Mouse (Mus musculus) liver, embryonic 12.5 days (tissue): Measurements from ENCODE around the gene Grb2. TPM values are rescaled to one million over a fixed set of nuclear protein-coding genes. Genes with fewer than 3 reads are reported as not detected.
A peak's percentile ranks its signal among the peaks of the same experiment; 100 is the strongest.

Source experiments
- ATAC-seq: fragments of 200-750 bp; cut with Nextera tagmentation; 2 replicates; pipeline ENCODE4 v1.8.0; 2017; ENCODE audit warnings: moderate number of reproducible peaks, mild to moderate bottlenecking, moderate library complexity
- H3K27ac ChIP-seq: fragments of 300-500 bp; sonication (generic); 2 replicates; pipeline ENCODE4 v1.5.1; 2016; ENCODE audit warnings: mild to moderate bottlenecking
- H3K27me3 ChIP-seq: fragments of 300-500 bp; sonication (generic); replicated peaks from 2 replicates; pipeline ENCODE4 v1.6.1; 2016; ENCODE audit warnings: mild to moderate bottlenecking, moderate library complexity
- H3K36me3 ChIP-seq: fragments of 300-500 bp; sonication (generic); 2 replicates; pipeline ENCODE4 v1.6.1; 2016; ENCODE audit warnings: mild to moderate bottlenecking, moderate library complexity
- H3K4me1 ChIP-seq: fragments of 300-500 bp; sonication (generic); 2 replicates; pipeline ENCODE4 v1.6.1; 2016
- H3K4me2 ChIP-seq: fragments of 300-500 bp; sonication (generic); 2 replicates; pipeline ENCODE4 v1.6.1; 2016; ENCODE audit warnings: mild to moderate bottlenecking, moderate library complexity
- H3K4me3 ChIP-seq: fragments of 300-500 bp; sonication (generic); 2 replicates; pipeline ENCODE4 v1.5.1; 2016; ENCODE audit warnings: mild to moderate bottlenecking, moderate library complexity
- H3K9ac ChIP-seq: fragments of 300-500 bp; sonication (generic); 2 replicates; pipeline ENCODE4 v1.6.1; 2016; ENCODE audit warnings: mild to moderate bottlenecking, moderate library complexity
- H3K9me3 ChIP-seq: fragments of 300-500 bp; sonication (generic); replicated peaks from 2 replicates; pipeline ENCODE4 v1.6.1; 2016; ENCODE audit warnings: mild to moderate bottlenecking, moderate library complexity
- WGBS: fragments of 180-500 bp; shearing (Covaris S2); methylation state at CpG from one replicate; pipeline ENCODE4 v1.1.7; 2016; ENCODE audit not compliant: insufficient replicate concordance; 5-methylcytosine and 5-hydroxymethylcytosine counted together
- polyA plus RNA-seq: library from polyadenylated mRNA; unstranded; fragments of >200 nt; fragmentation: Nextera tagmentation; extraction: Ambion mirVana; gene quantifications from 2 replicates; pipeline ENCODE4 v1.2.1, GENCODE M21; 2016

The Grb2 gene
- polyA plus RNA-seq, 1 experiment from 2014 or later, result 78.6 TPM

- ATAC-seq, result no peak
- H3K4me1 ChIP-seq, result peaks cover 30% of the 10 kb centered on the region
- peaks cover 54% of the 10 kb centered on the region for H3K36me3 ChIP-seq
- H3K9me3 ChIP-seq, result no peaks in the 10 kb centered on the region
- no peak overlapping the region for H3K4me2 ChIP-seq
- H3K9ac ChIP-seq, result no peak overlapping the region
- H3K4me3 ChIP-seq, result no peak overlapping the region
- 80% methylated on average over 3 of the region's 3 CpGs for WGBS
- no peak overlapping the region for H3K27ac ChIP-seq
- no peaks in the 10 kb centered on the region for H3K27me3 ChIP-seq
Measured at GRCm38 (mm10) chr11:115682411-115682810, 26.0 kb downstream of the Grb2 start.

- Histone ChIP-seq H3K4me3 (no peak overlapping the region), H3K27ac (no peak overlapping the region), H3K9me3 (no peaks in the 10 kb centered on the region), H3K9ac (no peak overlapping the region), H3K4me2 (no peak overlapping the region), H3K4me1 (peaks cover 27% of the 10 kb centered on the region), H3K36me3 (peaks cover 55% of the 10 kb centered on the region), H3K27me3 (no peaks in the 10 kb centered on the region)
- ATAC-seq, result no peak
- WGBS, result 79% methylated on average over 9 of the region's 9 CpGs
Measured at GRCm38 (mm10) chr11:115679554-115680238, 28.7 kb downstream of the Grb2 start.

GRCm38 (mm10) chr11:115678861-115679260 is 29.5 kb downstream of the Grb2 start:
- no peak overlapping the region for H3K27ac ChIP-seq
- H3K9me3 ChIP-seq, result no peaks in the 10 kb centered on the region
- H3K4me2 ChIP-seq, result no peak overlapping the region
- H3K4me1 ChIP-seq, result peaks cover 34% of the 10 kb centered on the region
- no peak overlapping the region for H3K9ac ChIP-seq
- peaks cover 48% of the 10 kb centered on the region for H3K36me3 ChIP-seq
- H3K4me3 ChIP-seq, result no peak overlapping the region
- 89% methylated on average over 6 of the region's 6 CpGs for WGBS
- ATAC-seq, result no peak
- no peaks in the 10 kb centered on the region for H3K27me3 ChIP-seq

DNA sequence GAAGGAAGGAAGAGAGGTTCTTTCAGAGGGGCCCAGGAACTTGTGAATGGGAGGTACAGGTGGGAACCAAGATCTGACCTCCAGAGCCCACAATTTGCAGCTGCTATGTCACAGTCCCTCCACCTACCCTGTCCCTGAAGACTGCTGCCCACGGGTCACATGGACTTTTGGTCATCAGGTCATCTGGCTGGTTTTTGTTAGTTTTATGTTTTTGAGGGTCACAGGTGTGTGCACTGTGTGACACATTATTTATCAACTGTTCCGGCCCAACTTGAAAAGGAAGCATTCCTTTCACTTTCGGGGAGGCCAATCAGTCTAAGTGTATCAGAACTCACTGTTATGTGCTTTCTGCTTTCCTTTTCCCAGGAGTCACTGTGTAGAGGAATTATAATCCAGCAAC is 30.9 kb downstream of the Grb2 start:
- Histone ChIP-seq H3K27me3 (no peaks in the 10 kb centered on the region), H3K9ac (no peak overlapping the region), H3K4me3 (no peak overlapping the region), H3K9me3 (no peaks in the 10 kb centered on the region), H3K4me1 (peaks cover 45% of the 10 kb centered on the region), H3K36me3 (peaks cover 35% of the 10 kb centered on the region), H3K27ac (no peak overlapping the region), H3K4me2 (no peak overlapping the region)
- WGBS, result 74% methylated on average over 3 of the region's 3 CpGs
- no peak for ATAC-seq

DNA sequence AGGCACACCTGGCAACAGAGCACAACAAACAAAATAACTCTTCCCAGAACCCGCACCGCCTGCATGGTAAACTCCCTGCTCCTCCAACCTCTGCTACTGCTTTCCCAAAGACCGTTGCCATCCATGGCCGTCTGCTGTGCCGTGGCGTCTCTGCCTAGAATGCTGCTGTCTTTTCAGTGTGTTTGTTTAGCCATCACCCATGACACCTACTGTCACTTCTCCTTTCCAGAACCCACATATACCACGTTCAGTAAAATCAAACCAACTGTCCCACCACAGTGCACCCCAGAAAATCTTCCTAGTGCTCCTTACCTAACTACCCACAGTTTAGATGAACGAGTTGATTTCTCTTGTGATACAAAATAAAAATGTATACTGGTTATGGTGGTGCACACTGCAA is 31.7 kb downstream of the Grb2 start:
- no peak overlapping the region for H3K4me3 ChIP-seq
- no peaks in the 10 kb centered on the region for H3K9me3 ChIP-seq
- peaks cover 51% of the 10 kb centered on the region for H3K4me1 ChIP-seq
- no peak overlapping the region for H3K4me2 ChIP-seq
- no peak overlapping the region for H3K9ac ChIP-seq
- H3K27me3 ChIP-seq, result no peaks in the 10 kb centered on the region
- no peak for ATAC-seq
- no peak overlapping the region for H3K27ac ChIP-seq
- 75% methylated on average over 8 of the region's 8 CpGs for WGBS
- H3K36me3 ChIP-seq, result peaks cover 28% of the 10 kb centered on the region

- whole genome bisulfite sequencing, result 41% methylated on average over 9 of the region's 9 CpGs
- Histone ChIP-seq H3K4me3 (no peak overlapping the region), H3K36me3 (peaks cover 17% of the 10 kb centered on the region), H3K4me1 (peaks cover 73% of the 10 kb centered on the region), H3K27ac (0 out of 2 replicates have a peak overlapping the region, but pooled peaks have one; percentile 18), H3K27me3 (no peaks in the 10 kb centered on the region), H3K9me3 (no peaks in the 10 kb centered on the region), H3K4me2 (peak overlapping the region; percentile 27), H3K9ac (peak overlapping the region; percentile 1; the same call in 1 of the 2 replicates)
- ATAC-seq, result peak; percentile 63; the same call in 1 of the 2 replicates
Measured at GRCm38 (mm10) chr11:115674235-115674865, 34.0 kb downstream of the Grb2 start.

DNA sequence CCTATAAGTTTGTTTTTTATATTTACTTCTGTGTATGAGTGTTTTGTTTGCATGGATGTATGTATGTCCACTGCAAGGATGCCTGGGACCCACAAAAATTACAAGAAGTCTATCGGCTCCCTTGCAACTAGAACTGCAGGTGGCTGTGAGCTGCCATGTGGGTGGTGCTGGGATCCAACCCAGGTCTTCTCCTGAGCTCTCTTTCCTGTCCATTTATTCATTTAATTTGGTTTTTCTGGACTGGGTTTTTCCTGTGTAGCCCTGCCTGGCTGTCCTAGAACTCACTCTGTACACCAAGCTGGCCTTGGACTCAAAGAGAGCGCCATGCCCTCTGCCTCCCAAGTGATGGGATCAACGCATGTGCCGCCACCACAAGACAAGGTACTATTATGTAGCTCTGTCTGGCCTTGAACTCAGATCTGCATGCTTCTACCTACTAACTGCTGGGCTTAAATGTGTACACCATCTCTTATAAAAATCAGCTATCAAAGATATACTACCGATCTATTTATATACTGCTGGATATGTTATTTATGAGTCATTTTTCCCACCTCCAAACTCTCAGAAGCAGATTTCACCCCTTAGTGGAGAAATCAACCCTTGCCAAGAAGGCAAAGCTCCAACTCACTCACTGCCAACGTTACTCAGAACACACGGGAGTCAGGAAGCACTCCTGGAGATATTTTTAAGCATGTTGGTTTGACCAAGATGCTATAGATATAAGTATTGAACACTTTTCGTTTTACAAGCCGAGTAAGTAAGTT is 34.7 kb downstream of the Grb2 start:
- Histone ChIP-seq H3K9ac (no peak overlapping the region), H3K4me1 (peaks cover 73% of the 10 kb centered on the region), H3K4me2 (peak overlapping the region; percentile 27), H3K36me3 (peaks cover 18% of the 10 kb centered on the region), H3K27me3 (no peaks in the 10 kb centered on the region), H3K4me3 (no peak overlapping the region), H3K27ac (0 out of 2 replicates have a peak overlapping the region, but pooled peaks have one; percentile 18), H3K9me3 (no peaks in the 10 kb centered on the region)
- 63% methylated on average over 9 of the region's 9 CpGs for WGBS
- no peak for ATAC-seq

- peaks cover 71% of the 10 kb centered on the region for H3K4me1 ChIP-seq
- no peak overlapping the region for H3K27ac ChIP-seq
- no peak overlapping the region for H3K9ac ChIP-seq
- 68% methylated on average over 7 of the region's 7 CpGs for WGBS
- H3K36me3 ChIP-seq, result peaks cover 7% of the 10 kb centered on the region; the same call in 1 of the 2 replicates
- no peak overlapping the region for H3K4me3 ChIP-seq
- H3K9me3 ChIP-seq, result no peaks in the 10 kb centered on the region
- no peaks in the 10 kb centered on the region for H3K27me3 ChIP-seq
- ATAC-seq, result no peak
- H3K4me2 ChIP-seq, result no peak overlapping the region
Measured at GRCm38 (mm10) chr11:115672226-115672987, 36.0 kb downstream of the Grb2 start.

DNA sequence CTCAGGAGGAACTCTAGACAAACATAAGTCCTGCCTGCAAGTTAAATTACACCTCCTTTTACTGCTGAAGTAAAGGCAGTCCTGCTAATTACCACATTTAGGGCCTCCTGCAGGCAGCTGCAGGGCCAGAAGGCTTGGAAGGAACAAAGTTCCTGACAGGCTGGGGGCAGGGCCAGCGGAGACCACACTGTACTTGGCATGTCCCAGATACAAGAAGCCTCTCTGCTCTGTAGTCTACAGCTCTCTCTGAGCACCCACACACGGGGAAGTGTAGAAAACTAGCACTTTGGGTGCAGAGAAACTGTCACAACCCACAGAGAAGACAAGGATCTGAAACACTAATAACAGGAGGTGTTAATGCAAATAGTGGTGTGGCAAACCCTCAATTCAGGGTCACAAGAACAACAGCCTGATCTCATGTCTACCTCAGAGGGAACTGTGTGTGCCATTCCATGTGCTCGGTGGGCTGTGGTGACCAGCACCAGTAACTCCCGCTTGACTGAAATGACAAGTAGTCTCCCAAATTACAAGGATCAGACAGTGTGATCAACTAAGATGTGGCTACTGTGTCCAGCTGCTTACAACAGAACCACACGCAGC is 37.8 kb downstream of the Grb2 start:
- Histone ChIP-seq H3K9me3 (no peaks in the 10 kb centered on the region), H3K4me2 (no peak overlapping the region), H3K27me3 (no peaks in the 10 kb centered on the region), H3K27ac (peak overlapping the region; percentile 39; the same call in 1 of the 2 replicates), H3K4me1 (peaks cover 66% of the 10 kb centered on the region), H3K36me3 (0 out of 2 replicates have a peak, but pooled peaks cover 4% of the 10 kb centered on the region), H3K4me3 (no peak overlapping the region), H3K9ac (no peak overlapping the region)
- WGBS, result 47% methylated on average over 5 of the region's 5 CpGs
- ATAC-seq, result no peak

GRCm38 (mm10) chr11:115663676-115664335 is 44.6 kb downstream of the Grb2 start:
- no peak overlapping the region for H3K4me3 ChIP-seq
- H3K4me1 ChIP-seq, result peaks cover 29% of the 10 kb centered on the region
- no peak overlapping the region for H3K4me2 ChIP-seq
- ATAC-seq, result no peak
- no peaks in the 10 kb centered on the region for H3K27me3 ChIP-seq
- 75% methylated on average over 4 of the region's 4 CpGs for WGBS
- H3K36me3 ChIP-seq, result peaks cover 19% of the 10 kb centered on the region
- no peak overlapping the region for H3K9ac ChIP-seq
- H3K9me3 ChIP-seq, result no peaks in the 10 kb centered on the region
- H3K27ac ChIP-seq, result no peak overlapping the region

DNA sequence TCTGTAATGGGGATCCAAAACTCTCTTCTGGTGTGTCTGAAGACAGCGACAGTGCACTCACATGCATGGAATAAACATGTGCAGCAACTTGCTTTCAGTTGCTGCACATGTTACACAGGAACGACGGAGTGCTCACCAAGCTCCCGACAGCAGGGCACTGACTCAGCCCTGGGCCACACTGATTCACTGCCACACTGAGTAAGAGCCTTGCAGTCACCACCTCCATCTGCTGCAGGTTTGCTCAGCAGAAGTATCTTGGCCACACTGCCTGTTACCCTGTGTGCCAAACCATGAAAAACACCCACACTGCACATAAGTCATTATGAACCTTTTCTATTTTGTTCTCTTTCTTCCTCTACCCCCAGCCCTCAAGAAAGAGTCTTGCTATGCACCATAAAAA is 48.0 kb downstream of the Grb2 start:
- WGBS, result 82% methylated on average over 4 of the region's 4 CpGs
- H3K4me1 ChIP-seq, result peaks cover 32% of the 10 kb centered on the region
- H3K9me3 ChIP-seq, result no peaks in the 10 kb centered on the region
- H3K27ac ChIP-seq, result no peak overlapping the region
- no peak overlapping the region for H3K4me3 ChIP-seq
- H3K4me2 ChIP-seq, result no peak overlapping the region
- peaks cover 26% of the 10 kb centered on the region for H3K36me3 ChIP-seq
- H3K9ac ChIP-seq, result no peak overlapping the region
- no peak for ATAC-seq
- no peaks in the 10 kb centered on the region for H3K27me3 ChIP-seq
